Mouse (Mus musculus) layer of hippocampus, adult 9-11 months (tissue): ENCODE results near the gene Nceh1.
"Not testable (repeated sequence)": the region's sequence is repeated elsewhere in the genome, so short reads cannot be mapped to it uniquely, and the experiment has no call there.

Experiments used
- DNase-seq: peaks from one replicate; pipeline ENCODE4 v3.0.0; 2022

Nceh1 gene

GRCm38 (mm10) chr3:27233841-27234240, 51.1 kb downstream of the Nceh1 start:
- DNase-seq = no peak

- no peak for DNase-seq
Measured at GRCm38 (mm10) chr3:27234976-27235375, 52.2 kb downstream of the Nceh1 start.

DNA sequence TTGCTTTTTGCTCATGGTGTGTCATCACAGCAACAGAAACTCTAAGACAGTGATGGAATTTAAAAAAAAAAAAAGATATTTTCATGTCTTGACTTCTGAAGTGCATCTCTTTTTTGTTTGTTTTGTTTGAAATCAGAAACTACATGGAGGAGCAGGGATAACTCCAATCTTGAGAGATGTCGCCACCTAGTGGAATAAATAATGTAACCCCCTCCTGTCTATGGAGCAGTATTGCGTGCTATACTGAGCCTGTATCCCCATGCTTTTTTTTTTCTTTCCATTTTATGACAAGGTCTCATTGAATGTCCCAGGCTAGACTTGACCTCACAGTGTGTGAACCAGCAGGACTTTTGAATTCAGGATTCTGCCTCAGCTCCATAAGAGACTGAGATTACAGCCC, 54.5 kb downstream of the Nceh1 start:
- peak; percentile 58 for DNase-seq

DNA sequence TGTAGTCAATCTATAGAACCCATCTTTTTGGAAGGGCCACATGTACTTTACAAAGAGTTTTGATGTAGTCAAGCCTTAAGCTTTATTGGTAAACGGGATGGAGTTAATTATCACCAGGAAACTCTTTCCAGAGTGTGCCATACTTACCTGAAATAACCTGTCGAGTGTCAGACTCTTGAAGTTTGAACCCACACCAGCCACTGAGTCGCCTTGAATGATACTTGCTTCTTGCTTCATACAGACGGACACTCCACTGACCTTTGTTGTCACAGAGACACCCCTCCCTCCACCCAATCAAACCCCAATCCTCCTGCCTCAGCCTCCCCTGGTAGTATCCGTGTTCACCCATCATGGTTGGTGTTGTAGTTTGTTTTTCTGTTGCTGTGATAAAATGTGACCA, 55.8 kb downstream of the Nceh1 start:
- no peak for DNase-seq

- no peak for DNase-seq
Measured at GRCm38 (mm10) chr3:27239568-27239967, 56.8 kb downstream of the Nceh1 start.

DNA sequence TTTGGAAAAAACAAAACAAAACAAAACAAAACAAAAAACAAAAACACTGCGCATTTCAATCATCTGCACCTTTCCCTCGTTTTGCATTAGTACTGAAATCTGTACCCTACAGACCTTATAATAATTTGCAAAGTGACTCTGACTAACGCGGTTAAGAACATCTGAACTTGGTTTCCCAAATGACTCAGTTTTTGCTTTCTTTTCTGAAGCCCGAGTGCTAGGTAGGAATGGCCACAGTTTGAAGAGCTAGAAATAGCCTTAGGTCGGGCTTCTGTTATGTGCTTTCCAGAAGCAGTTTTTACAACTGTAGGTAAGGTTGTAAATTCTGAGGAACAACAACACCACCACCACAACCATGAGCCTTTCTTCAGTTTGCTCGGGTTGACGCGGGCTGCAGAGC, 59.1 kb downstream of the Nceh1 start:
- no peak for DNase-seq

GRCm38 (mm10) chr3:27246166-27246565, 63.4 kb downstream of the Nceh1 start:
- DNase-seq = no peak

DNA sequence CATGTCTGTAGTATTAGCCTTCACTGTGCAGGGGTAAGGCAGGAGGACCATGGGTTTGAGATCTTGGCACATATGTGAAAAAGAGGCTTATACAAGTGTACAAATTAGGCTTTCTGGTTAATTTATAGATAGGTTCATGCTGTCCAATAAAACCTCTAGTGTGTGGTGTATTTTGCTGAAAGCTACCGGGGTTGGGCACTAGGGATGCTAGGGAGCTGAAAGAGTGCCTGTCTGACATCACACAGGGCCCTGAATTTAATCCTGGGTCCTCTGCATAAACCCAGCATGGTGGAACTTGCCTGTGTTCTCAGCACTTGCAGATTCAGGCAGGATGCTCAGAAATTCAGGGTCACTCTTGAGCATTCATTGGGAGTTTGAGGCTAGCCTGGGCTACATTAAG, 65.0 kb downstream of the Nceh1 start:
- DNase-seq = no peak

DNA sequence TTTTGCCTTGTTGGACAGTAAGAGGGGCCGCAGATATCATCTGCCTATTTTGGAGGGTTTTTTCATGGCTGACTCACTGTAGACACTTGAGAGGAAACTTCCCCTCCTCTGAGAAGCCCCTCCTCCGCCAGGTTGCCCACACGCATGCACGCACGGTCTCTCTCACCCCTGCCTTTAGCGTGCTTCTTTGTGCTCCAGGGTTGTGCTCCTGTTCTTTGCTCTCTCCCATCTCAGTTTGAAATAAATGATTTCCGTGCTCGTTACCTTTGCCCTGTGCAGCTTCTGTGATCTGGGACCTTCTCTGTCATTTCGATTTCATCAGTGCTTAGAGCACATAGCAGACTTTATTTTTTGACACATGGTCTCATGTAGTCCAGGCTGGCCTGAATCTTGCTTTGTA, 66.3 kb downstream of the Nceh1 start:
- DNase-seq = no peak

- no peak for DNase-seq
Measured at GRCm38 (mm10) chr3:27250936-27251335, 68.2 kb downstream of the Nceh1 start.

- no peak for DNase-seq
Measured at GRCm38 (mm10) chr3:27258461-27258860, 75.7 kb downstream of the Nceh1 start.

DNA sequence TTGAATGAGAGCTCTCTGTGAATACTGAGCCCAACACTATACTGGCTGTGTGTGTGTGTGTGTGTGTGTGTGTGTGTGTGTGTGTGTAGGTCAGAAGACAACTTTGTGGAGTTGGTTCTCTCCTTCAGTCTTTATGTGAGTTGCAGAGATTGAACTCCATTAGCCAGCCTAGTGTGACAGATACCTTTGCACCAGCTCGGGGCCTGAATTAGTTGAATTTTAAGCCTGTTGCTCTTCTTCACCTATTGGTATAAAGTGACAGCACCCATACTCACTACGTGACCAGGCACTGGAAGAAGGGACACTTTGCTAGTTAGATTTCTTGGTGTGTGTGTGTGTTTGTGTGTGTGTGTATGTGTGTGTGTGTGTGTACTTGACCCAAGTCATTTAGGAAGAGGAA, 77.6 kb downstream of the Nceh1 start:
- DNase-seq = no peak

DNA sequence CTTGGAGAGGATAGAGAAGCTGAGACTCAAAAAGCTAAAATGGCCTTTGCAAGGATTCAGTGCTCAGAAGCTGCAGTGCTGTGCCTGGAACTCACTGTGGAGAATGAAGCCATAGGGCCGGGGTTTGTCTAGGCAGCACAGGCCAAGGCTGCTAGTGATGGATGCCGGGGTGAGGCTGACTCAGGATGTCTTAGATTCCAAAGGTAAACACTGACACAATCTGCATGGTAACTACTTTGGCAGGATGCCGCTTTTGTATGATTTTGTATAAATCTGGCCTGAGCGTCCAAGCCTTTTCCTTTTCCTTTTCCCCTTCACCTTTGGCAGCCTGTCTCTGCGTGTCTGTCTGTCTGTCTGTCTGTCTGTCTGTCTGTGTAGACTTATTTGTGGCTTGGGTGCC, 84.6 kb downstream of the Nceh1 start:
- no peak for DNase-seq

- DNase-seq = no peak
Measured at GRCm38 (mm10) chr3:27267887-27268286, 85.1 kb downstream of the Nceh1 start.

GRCm38 (mm10) chr3:27269151-27269550, 86.4 kb downstream of the Nceh1 start:
- DNase-seq = no peak

DNA sequence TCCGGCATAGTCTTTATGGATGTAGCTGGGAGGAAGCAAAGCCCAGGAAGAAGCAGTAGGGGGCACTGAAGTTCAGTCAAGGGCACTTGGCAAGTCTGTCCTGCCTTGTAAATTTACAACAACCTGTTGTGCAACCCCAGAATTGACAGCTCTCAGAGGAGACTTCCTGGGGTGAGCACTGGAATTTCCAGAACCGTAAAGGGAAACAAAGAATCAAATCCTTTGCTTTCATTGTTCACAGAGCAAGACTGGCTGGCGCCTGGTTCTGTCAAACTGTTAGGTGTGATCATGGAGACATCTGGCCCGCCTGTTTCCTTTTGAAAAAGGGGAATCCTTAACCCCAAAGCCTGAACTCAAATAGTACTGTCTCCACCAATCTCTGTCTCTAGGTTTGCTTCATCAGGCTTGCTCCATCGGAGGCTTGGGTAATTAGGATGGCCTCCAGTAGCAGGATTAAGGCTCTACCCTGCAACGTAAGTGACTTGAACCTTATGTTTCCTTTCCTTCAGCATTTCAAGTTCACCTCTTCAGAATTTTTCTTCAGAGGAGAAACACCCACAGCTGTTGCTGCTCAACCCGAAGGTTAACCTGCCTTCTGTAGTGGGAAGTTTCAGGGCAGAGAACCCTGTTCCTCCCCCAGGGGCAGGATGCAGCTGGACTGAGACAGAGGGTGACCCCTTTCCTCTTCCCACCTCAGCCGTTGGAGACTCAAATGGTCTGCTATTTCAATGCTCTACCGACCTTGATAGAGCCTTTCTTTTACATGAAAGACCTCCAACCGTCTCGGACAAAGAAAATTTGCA, 87.6 kb downstream of the Nceh1 start:
- DNase-seq = no peak

DNA sequence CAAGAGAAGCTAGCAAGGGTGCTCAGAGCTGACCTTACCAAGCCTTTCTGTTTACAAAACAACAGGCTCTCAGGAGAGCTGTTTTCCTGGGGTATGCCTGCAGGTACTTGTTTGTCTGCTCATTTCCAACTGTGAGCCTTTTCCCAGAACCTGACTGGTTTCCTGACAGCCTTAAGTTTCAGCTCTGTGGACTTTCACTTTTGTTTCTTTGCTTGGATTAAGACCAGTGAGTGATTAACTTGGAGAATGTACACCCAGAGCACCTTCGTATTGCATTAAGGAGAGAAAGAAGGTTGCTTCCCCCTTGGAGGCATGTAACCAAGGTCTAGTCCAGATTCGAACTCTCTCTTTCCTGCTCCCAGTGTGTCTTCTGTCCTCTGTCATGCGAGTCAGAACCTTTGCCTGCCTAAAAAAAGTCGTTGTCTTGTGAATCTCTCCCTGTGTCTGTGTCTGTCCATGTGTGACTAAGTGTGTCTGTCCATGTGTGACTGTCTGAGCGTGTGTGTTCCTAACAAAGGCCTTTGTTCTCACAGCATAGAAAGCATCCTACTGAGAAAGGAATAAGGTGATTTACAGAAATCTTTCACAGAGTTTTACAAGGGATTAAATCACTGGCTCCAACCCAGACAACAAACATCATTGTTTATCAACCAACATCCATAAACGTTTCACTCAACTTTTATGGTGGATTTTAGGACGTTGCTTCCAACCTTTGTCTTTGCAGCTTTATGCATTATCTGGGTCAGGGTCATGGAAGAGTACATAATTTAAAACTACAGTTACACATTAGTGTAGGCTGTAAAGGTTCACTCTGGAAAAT, 90.4 kb downstream of the Nceh1 start:
- DNase-seq = no peak

GRCm38 (mm10) chr3:27279286-27279925, 96.6 kb downstream of the Nceh1 start:
- not testable (repeated sequence) for DNase-seq

GRCm38 (mm10) chr3:27280280-27280749, 97.5 kb downstream of the Nceh1 start:
- no peak for DNase-seq

GRCm38 (mm10) chr3:27283071-27283713, 100.4 kb downstream of the Nceh1 start:
- peak; percentile 18 for DNase-seq

DNA sequence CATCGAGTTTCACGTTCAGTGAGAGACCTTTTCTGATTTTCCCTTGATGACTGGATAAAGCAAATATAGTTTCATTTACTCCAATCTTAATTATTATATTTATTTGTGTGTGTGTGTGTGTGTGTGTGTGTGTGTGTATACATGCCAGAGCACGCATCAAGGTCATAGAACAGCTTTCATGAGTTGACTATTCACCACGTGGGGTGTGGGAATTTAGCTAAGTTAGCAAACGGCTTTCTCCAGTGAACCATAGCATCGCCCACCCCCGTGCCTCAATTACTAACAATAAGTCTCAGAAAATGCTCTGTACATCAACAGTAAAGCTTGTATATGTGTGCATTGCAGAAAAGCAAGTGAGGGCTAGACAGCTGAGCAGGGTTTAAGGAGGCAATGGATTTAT, 101.0 kb downstream of the Nceh1 start:
- DNase-seq = no peak

DNA sequence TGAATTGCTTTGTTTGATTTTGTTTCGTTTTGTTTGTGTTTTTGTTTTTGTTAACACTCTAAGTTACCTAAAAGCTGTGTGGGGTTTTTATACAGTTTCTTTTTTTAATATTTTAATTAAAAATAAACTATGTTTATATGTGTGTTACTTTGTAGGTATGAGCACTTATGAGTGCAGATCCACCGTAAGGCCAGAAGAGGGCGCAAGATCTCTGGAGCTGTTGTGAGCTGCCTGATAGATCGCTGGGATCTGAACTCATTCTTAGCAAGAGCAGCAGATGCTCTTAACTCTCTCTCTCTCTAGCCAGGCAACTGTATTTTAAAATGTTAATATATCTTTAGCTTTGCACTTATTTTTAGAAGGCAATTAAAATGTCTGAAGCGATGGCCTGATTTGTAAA, 101.5 kb downstream of the Nceh1 start:
- no peak for DNase-seq

GRCm38 (mm10) chr3:27285072-27285471, 102.3 kb downstream of the Nceh1 start:
- no peak for DNase-seq
